Mouse (Mus musculus): Measurements from ENCODE around the gene Wfdc12.

- TF ChIP-seq CTCF (IDR thresholded peaks at IDR 0.05; ENCODE audit: low read depth, low read length) (no peak), POLR2A (IDR thresholded peaks at IDR 0.05; ENCODE audit: extremely low read depth, insufficient read depth, low read length) (no peak)
These were observed 45.9 kb downstream of the Wfdc12 start for GRCm38 (mm10) chr2:164144541-164144940.
